Mouse (Mus musculus) regulatory T cell (primary cell): ENCODE measurements around the gene Hsbp1.
"Not testable (repeated sequence)": the region's sequence is repeated elsewhere in the genome, so short reads cannot be mapped to it uniquely, and the experiment has no call there.

Experiments used
- in situ Hi-C: fragments of 300-600 bp; cut with MboI, MseI; formaldehyde crosslinking; loops from one replicate; pipeline ENCODE4 v1.15.1; 2025; ENCODE audit warnings: high pct_unique_total_duplicates

The Hsbp1 gene

DNA sequence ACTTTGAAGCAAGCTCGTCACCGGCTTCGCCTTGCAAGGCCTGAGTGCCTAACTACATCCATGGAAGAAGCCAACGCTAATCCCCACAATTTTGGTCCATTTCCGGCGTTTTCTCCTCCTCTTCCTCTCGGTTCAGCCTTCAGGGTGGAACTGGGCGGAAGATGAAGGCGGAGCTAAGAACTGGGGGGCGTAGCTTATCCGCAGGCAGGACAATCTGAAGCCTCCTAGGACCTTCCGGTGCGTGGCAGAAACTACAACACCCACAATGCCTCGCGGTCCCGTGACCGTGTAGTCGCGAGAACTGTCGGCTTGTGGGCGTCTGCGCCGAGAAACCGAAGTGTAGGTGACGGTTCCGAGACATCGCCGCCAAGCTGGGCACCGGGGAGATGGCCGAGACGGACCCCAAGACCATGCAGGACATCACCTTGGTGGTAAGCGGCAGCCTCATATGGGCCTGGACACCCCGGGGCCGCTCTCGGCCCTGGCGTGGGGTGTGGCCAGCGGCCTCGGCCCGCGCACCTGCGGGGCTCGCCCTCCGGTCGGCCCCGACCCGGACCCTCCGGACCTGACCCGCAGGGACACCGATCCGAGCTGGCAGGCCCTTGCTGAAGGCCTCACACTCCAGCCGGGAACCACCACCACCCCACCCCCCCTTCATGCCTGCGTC, at the start of gene Hsbp1:
Gene Hsbp1 (plus strand): TSS at position 299 of the 667 bp plus-strand sequence.
- in situ Hi-C loops: no loop called here

DNA sequence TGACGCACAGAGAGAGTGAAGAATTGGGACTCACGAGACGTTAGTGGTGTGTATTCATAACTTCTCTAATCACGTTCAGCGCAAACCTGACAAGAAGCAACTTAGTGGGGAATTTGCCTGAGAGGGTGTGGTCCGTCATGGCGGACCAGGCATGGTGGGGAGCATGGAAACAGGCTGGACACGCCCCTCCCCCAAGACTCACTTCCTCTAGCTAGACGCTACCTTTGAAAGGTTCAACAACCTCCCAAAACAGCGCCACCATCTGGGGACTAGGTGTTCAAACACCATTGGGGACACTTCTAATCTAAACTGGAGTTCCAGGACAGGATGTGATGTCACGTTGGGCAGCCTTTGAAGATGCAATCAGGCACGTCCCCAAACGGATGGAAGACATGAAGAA, 48.8 kb upstream of the Hsbp1 start:
- in situ Hi-C loops: loop anchor here (5.0 kb wide), 1 partner anchor 68 kb away; no protein-coding TSS in a partner anchor

DNA sequence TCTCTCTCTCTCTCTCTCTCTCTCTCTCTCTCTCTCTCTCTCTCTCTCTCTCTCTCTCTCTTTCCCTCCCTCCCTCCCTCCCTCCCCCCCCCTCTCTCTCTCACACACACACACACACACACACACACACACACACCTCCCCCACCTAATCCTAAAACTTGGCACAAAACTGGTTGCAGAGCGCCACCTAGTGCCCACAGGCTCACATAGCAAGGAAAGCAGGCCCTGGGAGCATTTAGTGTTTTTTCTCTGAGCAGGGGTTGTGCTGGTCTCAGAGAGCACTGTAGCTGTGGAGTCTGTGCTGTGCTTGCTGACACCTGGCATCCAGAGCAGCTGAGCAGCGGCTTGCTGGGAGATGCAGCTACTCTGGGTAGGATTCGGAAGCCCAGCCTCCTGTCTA, 46.5 kb upstream of the Hsbp1 start:
- in situ Hi-C loops: loop anchor here (5.0 kb wide), 1 partner anchor 70 kb away; no protein-coding TSS in a partner anchor

DNA sequence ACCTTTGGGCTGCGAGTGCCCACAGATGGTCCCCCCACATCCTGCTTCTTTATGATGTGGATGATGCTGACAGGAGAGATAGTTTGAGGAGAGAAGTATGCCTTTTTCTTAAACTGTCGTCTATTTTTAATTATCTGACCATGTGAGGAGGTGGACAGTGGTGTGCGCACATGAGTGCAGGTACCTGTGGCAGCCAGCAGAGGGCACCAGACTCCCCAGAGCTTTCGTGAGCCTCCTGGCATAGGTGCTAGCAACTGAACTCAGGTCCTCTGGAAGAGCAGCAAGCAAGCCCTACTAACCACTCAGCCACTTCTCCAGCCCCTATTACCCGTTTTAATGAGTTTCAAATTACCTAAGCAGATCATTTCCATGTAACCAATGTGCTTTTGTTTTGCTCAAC, 44.0 kb upstream of the Hsbp1 start:
- in situ Hi-C loops: no loop called here

DNA sequence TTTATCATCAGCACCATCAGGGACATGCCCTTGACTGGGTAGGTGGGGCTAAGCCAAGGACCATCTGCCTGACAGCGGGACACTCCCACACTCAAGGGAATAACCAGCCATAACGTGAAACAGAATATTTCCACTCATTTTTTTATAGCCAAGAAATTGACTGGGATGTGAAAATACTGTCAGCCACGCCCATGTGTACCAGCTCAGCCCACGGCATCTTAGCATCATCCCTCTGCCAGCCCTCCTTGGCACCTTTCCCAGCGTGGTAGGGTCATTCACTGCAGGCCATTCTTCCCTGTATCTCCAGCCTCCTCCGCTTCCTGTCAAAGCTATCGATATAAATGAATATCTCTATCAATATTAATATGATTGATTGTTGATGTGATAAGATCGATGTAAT, 40.1 kb upstream of the Hsbp1 start:
- in situ Hi-C loops: no loop called here

DNA sequence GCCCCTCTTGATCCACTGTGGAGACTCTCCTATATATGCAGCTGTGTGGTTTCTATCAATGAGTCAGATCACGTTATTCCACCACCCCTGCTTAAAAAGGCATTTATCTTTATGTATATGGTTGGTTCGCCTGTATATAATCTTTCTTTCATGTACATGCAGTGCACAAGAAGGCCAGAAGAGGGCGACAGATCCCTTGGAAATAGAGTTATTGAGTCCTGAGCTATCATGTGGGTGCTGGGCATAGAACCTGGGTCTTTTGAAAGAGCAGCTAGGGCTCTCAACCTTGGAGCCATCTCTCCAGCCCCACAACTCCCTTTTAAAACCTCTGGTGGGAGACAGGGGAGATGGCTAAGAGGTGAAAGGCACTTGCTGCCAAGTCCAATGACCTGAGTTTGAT, 32.9 kb upstream of the Hsbp1 start:
- in situ Hi-C loops: loop anchor here (5.0 kb wide), 1 partner anchor 61 kb away; no protein-coding TSS in a partner anchor

DNA sequence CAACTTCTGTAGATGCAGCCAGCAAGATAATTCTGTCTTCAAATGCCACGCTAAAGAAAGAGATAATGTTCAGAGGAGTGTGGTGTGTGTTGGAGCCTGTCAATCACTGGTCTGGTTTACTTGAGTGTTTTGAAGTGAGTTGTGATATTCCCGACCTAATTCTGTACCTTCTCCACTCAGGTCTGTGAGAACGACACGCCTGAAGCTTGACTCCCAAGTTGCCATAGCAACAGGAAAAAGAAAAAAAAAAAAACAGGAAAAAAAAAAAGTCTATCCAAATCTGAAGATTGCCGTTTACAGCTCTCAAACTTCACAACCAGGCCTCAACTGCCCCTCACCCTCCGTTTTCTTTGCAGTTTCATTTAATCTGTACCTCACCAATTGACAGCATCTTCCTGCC, 21.1 kb upstream of the Hsbp1 start:
- in situ Hi-C loops: loop anchor here (10.0 kb wide), 1 partner anchor 1498 kb away; no protein-coding TSS in a partner anchor

DNA sequence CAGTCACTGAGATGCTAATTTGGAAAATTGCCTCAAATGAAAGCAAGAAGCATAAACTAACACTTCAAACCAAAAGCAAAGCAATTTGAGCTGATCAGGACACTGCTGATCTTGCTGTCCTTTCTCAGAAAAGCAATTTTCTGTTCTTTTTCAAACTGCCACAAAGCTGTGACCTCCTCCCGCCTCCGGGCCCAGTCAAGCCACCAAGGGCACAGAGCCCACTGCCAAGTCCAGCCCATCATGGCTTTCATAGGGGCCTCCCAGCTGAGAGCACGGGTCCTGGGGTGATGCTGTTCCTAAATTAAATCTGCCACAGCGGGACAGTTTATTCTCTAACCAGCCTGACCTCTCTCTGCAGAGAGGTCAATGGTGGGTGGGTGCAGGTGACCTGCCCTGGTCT, 4.7 kb upstream of the Hsbp1 start:
- in situ Hi-C loops: no loop called here

DNA sequence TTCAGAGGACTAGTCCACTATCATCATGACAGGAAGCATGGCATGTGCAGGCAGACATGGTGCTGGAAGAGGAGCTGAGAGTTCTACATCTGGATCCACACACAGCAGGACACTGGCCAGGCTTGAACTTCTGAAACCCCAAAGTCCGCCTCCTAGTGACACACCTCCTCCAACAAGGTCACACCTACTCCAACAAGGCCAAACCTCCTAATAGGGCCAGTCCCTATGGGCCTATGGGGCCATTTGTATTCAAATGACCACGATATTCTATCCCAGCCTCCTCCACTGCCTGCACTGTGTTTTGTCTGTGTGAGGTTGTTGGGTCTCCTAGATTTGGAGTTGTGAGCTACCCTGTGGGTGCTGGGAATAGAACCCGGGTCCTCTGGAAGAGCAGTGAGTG, 682 bp upstream of the Hsbp1 start:
- in situ Hi-C loops: no loop called here

DNA sequence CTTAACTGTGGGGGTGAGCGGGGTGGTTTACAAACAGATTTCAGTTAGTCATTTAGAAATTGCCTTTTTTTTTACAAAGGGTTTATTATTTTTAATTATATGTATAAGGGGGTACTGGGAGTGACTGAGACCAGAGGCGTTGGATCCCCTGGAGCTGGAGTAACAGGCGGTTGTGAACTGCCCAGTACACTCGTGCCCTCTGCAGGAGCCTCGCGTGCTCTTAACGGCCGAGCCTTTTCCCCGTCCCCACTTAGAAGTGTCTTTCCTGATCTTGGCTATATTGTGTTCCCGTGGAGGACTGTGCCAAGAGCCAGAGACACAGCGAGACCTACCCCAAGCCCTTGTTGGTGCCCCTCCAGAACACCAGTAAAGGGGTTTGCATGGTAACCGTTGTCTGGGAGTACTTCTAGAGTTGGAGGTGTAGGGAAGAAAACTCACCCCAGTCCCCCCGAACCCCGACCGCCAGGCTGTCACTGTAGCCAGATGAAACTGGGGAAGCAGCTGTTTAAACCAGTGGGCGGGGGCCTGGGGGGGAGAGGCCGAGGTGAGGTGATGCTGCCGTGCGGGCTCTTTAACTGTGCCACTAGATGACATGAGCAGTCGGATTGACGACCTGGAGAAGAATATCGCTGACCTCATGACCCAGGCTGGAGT, 868 bp downstream of the Hsbp1 start:
- in situ Hi-C loops: no loop called here

DNA sequence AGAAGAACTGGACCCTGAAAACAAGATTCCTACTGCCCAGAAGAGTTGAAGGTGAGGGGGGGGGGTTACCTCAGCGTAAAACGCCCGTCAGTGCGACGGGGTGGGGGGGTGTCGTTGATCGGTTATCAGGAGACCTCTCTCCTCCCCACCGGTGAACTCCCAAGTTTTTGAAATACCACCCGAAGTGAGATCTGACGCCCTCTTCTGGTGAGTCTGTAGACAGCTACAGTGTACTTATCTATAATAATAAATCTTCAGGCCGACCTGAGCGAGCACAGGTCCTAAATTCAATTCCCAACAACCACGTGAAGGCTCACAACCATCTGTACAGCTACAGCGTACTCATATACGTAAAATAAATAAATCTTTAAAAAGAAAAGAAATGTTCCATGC, 1.4 kb downstream of the Hsbp1 start:
- in situ Hi-C loops: no loop called here

DNA sequence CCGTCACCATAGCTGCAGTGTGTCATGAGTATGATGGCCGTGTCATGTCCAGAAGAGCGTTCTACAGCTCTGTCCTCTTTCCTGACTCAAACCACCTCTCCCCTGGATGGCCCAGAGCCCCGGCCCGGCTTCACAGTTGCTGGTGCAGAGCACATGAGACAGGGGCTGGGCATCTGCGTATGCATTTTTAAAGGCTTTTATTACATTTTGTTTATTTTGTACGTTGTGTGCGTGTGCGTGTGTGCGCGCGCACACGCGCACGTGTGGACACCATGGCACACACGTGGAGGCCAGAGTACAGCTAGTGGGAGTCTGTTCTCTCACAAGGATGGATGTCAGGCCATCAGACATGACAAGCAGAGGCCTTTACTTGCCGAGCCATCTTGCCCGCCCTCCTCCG, 7.4 kb downstream of the Hsbp1 start:
- in situ Hi-C loops: no loop called here

DNA sequence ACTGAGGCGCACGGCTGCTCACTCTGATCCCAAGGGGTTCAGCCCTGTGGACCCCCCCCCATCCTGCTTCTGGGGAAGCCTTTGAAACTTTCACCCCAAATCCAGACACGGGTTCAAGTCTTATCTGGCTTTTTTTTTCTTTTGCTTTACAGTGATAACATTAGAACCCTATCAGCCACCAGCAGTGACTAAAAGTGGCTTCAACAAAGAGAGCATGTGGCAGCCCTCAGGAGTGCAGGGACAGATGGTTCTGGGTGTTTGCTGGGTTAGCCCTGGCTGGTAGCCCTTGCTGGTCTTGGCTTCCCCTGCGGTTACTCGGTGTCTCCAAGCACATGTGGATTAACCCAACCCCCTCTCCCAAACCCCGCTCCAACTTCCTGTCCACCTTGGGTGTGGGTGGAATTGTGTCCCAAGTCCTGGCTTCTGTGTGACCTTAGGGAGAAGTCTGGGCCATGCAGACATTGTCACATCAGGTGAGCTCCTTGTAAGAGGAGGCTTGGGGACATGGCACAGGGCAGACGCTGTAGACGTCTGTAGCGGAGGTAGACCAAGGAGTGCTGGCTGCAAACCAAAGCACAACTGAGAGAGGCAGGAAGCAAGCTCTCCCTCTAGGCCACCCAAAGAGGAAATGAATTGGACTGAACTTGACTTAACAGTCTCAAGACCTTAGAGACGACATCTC, 8.8 kb downstream of the Hsbp1 start:
- in situ Hi-C loops: no loop called here

DNA sequence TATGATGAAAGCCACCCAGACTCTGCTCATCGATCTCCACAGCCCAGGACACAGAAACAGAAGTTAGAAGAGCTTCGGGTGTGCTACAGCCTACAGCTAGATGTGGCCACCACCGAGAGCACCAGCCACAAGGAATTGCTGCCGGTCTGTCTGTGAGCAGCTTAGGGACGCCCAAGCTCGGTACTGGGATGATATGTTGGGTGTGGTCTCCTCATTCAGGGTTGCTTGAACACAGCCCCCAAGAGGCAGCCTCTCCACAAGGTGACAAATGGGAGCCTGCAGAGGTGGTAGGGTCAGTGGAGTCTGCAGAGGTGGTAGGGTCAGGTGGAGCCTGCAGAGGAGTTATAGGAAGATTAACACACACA, 9.4 kb downstream of the Hsbp1 start:
- in situ Hi-C loops: no loop called here

DNA sequence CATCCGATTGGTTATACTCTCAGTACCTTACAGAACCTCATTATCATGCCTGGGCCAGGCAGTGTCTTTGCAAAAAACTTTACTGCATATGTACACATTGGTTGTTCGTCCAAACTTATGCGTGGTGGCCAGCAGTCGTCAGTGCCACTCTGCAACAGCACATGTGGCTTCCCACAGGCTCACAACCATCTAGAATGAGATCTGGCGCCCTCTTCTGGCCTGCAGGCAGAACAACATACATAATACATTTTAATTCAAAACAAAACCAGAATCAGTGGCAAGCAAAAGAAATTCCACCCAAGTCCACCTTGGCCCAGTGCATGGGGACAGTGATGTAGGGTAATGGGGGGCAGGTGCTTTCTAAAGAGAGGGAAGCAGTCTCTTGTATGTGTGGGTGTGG, 12.3 kb downstream of the Hsbp1 start:
- in situ Hi-C loops: not testable (repeated sequence)

DNA sequence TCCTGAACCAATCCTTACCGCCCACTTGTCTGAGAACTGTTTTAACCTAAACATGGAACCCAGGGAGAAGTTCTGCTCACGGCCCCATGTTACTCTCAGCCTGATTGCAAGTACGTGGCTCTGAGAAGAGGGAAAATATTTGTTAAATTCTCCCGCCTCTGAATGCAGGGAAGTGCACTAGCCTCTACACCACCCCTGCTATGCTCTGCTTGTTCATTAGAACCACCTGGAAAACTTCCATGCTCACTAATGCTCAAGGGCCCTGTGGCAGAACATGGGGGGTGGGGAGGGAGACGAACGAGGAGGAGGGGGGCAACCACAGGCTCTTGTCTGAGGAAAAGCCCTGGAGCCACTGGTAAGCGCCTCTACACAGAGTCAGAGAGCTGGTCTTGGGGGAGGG, 13.9 kb downstream of the Hsbp1 start:
- in situ Hi-C loops: no loop called here

DNA sequence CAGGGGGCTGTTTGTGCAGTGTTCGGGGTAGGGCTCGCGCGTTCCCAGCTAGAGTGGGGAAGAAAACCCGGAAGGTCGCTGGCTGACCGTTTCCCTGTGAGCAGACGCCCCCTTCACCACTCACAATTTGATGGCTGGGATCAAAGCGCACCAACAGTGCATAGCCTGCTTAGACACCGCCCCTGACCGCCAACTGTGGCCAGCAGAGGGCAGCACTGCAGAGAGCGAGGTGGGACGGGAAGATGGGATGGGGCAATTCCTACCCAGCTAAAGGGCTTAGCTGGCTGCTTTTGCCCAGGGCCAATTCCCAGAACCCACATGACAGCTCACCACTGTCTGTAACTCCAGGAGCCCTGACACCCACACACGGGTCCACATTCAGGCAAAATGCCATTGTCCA, 14.5 kb downstream of the Hsbp1 start:
- in situ Hi-C loops: no loop called here

DNA sequence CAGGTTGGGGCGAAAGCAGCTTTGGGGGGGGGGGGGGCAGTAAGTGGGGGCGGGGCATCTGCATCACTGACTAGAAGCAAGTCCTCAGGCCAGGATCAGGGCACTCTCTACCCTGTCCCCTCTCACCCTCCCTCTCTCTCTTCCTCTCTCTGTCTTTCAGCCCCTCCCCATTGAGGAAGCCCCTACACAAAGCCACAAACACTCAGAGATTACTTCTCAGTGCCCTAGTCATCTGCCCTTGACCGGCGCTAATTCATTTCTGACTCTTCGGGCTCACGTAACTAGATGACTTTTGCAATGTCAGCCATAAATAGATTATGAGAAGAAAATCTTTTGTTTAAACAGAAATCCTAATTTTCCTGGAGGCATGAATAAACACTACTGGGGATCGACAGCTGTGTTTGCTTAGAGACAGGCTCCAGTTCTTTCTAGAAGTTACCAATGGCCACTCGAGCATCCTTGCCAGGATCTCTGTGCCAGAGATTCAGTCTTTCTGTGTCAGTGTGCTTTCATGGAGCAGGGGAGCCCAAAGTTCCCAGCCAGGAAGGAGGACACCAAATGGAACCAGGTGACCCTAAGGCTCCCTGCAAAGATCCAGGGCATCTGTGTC, 16.5 kb downstream of the Hsbp1 start:
- in situ Hi-C loops: loop anchor here (10.0 kb wide), 1 partner anchor 1434 kb away; no protein-coding TSS in a partner anchor

DNA sequence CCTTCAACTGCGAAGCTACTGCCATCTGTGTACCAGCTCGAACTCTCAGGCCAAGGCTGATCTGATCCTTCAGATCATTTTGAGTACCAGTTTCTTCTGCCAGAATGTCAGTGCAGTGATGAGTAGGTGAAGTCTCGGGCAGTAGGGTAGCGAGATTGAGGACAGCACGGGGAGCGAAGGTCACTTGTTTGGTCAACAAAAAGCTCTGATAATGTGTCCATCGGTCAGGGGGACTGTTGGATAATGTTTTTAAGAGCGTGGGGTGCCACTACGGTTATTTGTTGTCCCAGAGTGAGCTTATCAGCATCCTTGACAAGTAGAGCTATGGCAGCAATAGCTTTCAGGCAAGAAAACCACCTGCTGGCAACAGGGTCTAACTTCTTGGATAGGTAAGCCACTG, 30.4 kb downstream of the Hsbp1 start:
- in situ Hi-C loops: loop anchor here (5.0 kb wide), 1 partner anchor 62 kb away; no protein-coding TSS in a partner anchor

DNA sequence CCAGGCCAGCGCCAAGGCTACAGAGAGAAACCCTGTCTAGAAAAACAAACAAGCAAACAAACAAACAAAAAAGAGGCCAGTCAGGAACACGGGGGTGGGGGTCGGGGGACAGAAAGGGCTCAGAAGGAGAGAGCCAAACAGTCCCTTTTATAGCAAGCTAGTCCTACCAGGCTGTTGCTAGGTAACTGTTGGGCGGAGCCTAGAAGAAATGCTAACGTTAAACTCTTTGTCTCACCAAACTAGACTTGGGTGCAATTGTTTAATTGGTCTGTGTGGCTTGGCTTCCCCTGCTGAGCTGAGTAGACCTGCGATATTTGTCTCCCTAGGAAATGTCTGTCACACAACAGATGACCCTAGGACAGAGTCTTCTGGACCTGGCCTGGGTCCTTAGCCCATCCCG, 34.2 kb downstream of the Hsbp1 start:
- in situ Hi-C loops: no loop called here

DNA sequence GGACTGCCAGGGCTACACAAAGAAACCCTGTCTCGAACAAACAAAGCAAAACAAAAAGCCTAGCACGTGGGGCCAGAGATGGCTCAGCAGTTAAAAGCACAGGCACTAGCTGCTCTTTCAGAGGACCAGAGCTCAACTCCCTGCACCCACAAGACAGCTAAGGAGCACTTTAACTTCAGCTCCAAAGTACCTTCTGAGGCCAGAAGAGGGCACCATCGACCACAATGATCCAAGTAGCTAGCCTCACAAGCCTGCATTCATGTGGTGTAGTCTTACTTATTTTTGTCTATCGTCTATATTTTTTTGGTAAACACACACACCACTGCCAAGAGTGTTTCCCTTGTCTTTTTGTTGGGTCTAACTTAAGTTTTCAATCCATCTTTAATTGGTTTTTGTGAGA, 36.3 kb downstream of the Hsbp1 start:
- in situ Hi-C loops: no loop called here

DNA sequence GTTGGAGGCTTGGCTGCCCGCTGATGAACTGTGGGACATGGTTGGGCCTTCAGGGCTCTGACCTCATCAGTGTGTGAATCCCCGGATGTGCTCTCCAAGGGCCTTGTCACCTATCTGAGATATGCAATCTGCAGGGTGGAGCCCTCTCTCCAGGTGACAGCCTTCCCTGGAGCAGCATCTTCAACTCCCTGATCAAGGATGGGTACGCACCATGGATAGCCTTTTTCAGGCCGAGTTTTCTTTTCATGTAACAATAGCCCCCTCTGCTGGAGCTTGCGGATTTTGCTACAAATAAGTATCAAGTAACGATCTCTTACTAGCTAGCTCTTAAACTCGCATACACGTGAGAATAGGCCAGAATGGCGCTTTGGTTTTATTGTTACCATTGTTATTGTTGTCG, 40.2 kb downstream of the Hsbp1 start:
- in situ Hi-C loops: no loop called here
